ENCODE assay signal across 8 mouse cellular contexts in the genomic region with DNA sequence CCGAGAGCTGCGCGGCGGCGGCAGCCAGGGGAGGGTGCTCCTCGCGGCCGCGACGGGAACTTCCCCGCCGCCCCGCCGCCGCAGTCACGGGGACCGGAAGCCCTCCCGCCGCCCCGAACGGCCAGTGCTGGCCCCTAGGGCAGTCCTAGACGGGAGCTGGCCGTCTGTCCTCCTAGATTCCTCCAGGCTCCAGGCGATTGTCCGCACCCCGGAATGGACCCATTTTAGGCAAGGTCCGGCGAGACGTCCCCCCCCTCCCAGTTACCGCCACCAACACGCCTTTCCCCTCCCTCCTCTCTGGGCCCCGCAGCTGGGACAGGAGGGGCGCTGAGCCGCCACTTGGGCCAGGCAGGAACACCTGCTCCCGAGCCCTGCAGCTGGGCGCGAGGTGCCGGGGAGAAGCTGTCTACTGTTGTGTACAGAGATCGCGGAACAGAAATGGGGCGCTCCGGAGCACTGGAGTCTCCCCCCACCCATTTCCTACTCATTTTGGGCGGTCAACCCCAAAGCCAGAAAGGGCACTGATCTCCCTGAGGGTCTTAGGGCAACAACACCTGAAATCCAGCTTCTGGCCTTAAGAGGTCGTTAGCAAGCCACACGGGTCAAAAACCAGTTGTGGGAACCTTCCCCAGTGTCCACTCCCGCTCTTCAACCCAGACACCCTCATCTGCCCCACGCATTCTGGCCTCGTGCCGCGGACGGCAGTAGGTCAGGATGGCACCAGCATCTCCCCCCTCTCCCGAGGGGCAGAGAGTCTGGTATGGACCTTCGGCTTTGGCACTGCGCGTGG.
A peak's percentile ranks its signal among the peaks of the same experiment; 100 is the strongest.
DNase-seq lines count a peak whose midpoint lies in the region; ATAC-seq and TF ChIP-seq lines count a peak whose summit lies in the region.

No protein-coding gene starts in this region.

- H3K4me3 ChIP-seq in liver, embryonic 14.5 days (ENCODE audit: insufficient read depth in 1 of 2, low read depth in 2 of 2, low read length in 2 of 2), result peak overlapping the region; percentile 51 to 61

- peaks cover 96% of the 10 kb centered on the region for H3K27me3 ChIP-seq in liver, embryonic 14.5 days (ENCODE audit: control insufficient read depth, insufficient read depth, low read length)

- no peak for TF ChIP-seq EP300 in liver, embryonic 14.5 days (IDR thresholded peaks at IDR 0.05; ENCODE audit: low read depth)

- H3K27ac ChIP-seq in liver, embryonic 14.5 days, result no peak overlapping the region

- no peaks in the 10 kb centered on the region for H3K9me3 ChIP-seq in liver, embryonic 14.5 days (ENCODE audit: control insufficient read depth, low read length)

- peak; percentile 45 to 57 for DNase-seq in left cerebral cortex, postnatal 36 days (ENCODE audit: low spot score in 2 of 2)
- DNase-seq in left cerebral cortex, adult 11 months (ENCODE audit: low spot score), result no peak
- peak; percentile 48 for DNase-seq in cerebellum, adult 9-11 months
- DNase-seq in gastrocnemius, postnatal 36 days, result peak; percentile 39 to 56
- DNase-seq in liver, embryonic 14.5 days (ENCODE audit: low read depth in 3 of 3, low spot score in 3 of 3), result no peak
- DNase-seq in naive thymus-derived CD4-positive, alpha-beta T cell, adult 2 months (ENCODE audit: low read depth), result peak; percentile 62
- peak; percentile 82 for DNase-seq in thymus, postnatal 14 days

- peak overlapping the region; percentile 79 for H3K4me2 ChIP-seq in liver, embryonic 14.5 days (ENCODE audit: low read depth)

- no peaks in the 10 kb centered on the region for H3K36me3 ChIP-seq in liver, embryonic 14.5 days (replicated peaks; ENCODE audit: control insufficient read depth, insufficient read depth, low read depth)

- WGBS in liver, embryonic 14.5 days (ENCODE audit: insufficient replicate concordance), result 2% methylated on average over 39 of the region's 55 CpGs

- ATAC-seq in inflammation-experienced regulatory T-cells, adult 6 months, result peak; percentile 29
- ATAC-seq in liver, embryonic 14.5 days (ENCODE audit: insufficient read depth), result peak; percentile 28; the same call in 1 of the 2 replicates

- no peak for TF ChIP-seq CTCF in liver, embryonic 14.5 days (IDR thresholded peaks at IDR 0.05; ENCODE audit: low read depth)

- peak overlapping the region; percentile 59 for H3K9ac ChIP-seq in liver, embryonic 14.5 days (replicated peaks)

- intact Hi-C loops in left cerebral cortex, postnatal 36 days (cut with DNase I), result loop anchor here (2.0 to 5.0 kb wide), 3 partner anchors 71 to 280 kb away; no protein-coding TSS in a partner anchor
- intact Hi-C loops in gastrocnemius, postnatal 36 days (cut with DNase I), result loop anchor here (5.0 to 10.0 kb wide), 3 partner anchors 45 to 455 kb away; no protein-coding TSS in a partner anchor

- peaks cover 0 to 14% of the 10 kb centered on the region in 2 experiments; a peak in 2 of 4 replicates for H3K4me1 ChIP-seq in liver, embryonic 14.5 days (replicated peaks; ENCODE audit: control insufficient read depth in 2 of 2, insufficient read depth in 2 of 2, low read length in 1 of 2)

Comparison
In these comparisons a context has a peak if more than half of its experiments do, and no peak if none do; other contexts are left out.
1. DNase-seq: peak in left cerebral cortex, postnatal 36 days (2 of 2), cerebellum, adult 9-11 months (single experiment), gastrocnemius, postnatal 36 days (2 of 2), naive thymus-derived CD4-positive, alpha-beta T cell, adult 2 months (single experiment) and thymus, postnatal 14 days (single experiment); none in left cerebral cortex, adult 11 months (single experiment) and liver, embryonic 14.5 days (0 of 3).